Mouse (Mus musculus): ENCODE results near the gene Catsper3. TPM values are rescaled to one million over a fixed set of nuclear protein-coding genes. Genes with fewer than 3 reads are reported as not detected.

Catsper3 gene
- total RNA-seq, 4 experiments from 2014 or later: 0.48 to 0.63 (median 0.59) TPM; not detected in 1

- no peak for DNase-seq (ENCODE audit: low spot score in 2 of 2)
Measured at GRCm38 (mm10) chr13:55850726-55851125, 66.4 kb downstream of the Catsper3 start.

DNA sequence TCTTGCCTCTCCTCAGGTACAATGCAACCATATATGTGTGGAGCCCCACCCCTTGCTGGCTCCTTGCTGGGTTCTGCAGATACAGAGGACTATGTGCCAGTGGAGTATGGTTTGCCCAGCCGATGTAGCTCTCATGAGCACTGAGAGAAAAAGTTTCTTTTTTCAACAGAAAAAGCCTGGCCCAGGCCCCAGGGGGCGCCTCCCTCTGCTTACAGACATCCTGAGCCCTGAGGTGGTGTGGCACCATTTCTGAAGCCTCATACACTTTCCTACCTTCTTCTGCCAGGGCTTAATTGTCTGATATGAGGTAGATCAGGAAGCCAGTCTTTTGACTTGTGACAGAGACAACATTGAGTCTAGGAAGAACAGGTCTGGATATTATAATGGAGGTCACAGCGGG is 67.8 kb downstream of the Catsper3 start:
- DNase-seq (ENCODE audit: low spot score in 2 of 2): no peak

GRCm38 (mm10) chr13:55855793-55856192 is 71.4 kb downstream of the Catsper3 start:
- DNase-seq (ENCODE audit: low spot score in 2 of 2): no peak

DNA sequence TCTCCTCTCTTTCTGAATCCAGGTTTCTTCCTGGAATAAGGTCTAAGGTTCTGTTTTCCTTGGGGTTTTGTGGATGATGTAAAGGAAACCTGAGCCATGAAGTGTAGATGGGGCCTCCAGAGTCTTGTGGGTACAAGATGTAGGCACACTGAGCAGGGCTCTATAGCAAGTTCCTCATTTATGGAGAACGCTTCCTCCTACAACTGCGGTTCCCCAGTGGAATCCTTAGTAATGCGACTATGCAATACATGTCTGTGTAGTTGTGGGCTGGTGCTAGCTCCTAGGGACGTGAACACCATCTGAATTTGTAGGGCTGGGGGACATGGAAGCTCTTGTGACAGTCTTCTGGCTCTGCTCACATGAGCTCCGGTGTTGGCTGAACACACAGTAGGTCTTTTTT is 74.1 kb downstream of the Catsper3 start:
- no peak for DNase-seq (ENCODE audit: low spot score in 2 of 2)

Other genes starting within 250 kb of the Catsper3 start
- gene Ddx41, start 247.9 kb upstream of the Catsper3 start, total RNA-seq (2022): 10 to 100 TPM; 44.5 to 55.2 (median 48.2) TPM
- 10 to 100 TPM; 73.2 to 80.1 (median 73.8) TPM for gene Fam193b, start 213.4 kb upstream of the Catsper3 start, total RNA-seq (2022)
- gene Tmed9, start 210.8 kb upstream of the Catsper3 start, total RNA-seq (2022): 100 to 1,000 TPM; 125 to 136 (median 132) TPM
- gene B4galt7, start 184.7 kb upstream of the Catsper3 start, total RNA-seq (2022): 10 to 100 TPM; 24.5 to 26.2 (median 25.5) TPM
- gene Caml, start 161.6 kb upstream of the Catsper3 start, total RNA-seq (2022): 10 to 100 TPM; 37.7 to 49.5 (median 43.4) TPM
- 10 to 100 TPM; 39.6 to 48.5 (median 45.3) TPM for gene Ddx46, start 149.5 kb upstream of the Catsper3 start, total RNA-seq (2022)
- 10 to 100 TPM; 65.8 to 72.3 (median 68.7) TPM for gene B230219D22Rik, start 91.4 kb upstream of the Catsper3 start, total RNA-seq (2022)
- 10 to 100 TPM; 68.2 to 79.0 (median 74.8) TPM for gene Txndc15, start 69.9 kb upstream of the Catsper3 start, total RNA-seq (2022)
- 10 to 100 TPM; 28.6 to 32.2 (median 31.0) TPM for gene Pcbd2, start 57.2 kb upstream of the Catsper3 start, total RNA-seq (2022)
- not detected for gene Pitx1, start 51.6 kb downstream of the Catsper3 start, total RNA-seq (2022)